Mouse (Mus musculus) large intestine, adult 2 months (tissue): Measurements from ENCODE around the gene Me1. TPM values are rescaled to one million over a fixed set of nuclear protein-coding genes. Genes with fewer than 3 reads are reported as not detected.

Experiments used
- DNase-seq: peaks from one replicate; pipeline ENCODE4 v3.0.0-alpha.2; 2012; ENCODE audit warnings: low read depth, low spot score
- WGBS: fragments of 180-500 bp; shearing (Covaris S2); methylation state at CpG from one replicate; pipeline ENCODE4 v1.1.7; 2018; 5-methylcytosine and 5-hydroxymethylcytosine counted together
- polyA plus RNA-seq: library from polyadenylated mRNA; depleted of rRNA; stranded (reverse); fragments of >200 nt; gene quantifications from 2 replicates; pipeline ENCODE4 v1.2.3, GENCODE M21; 2012

Gene Me1
- polyA plus RNA-seq, 1 experiment, result 8.9 TPM

GRCm38 (mm10) chr9:86668590-86669252, 27.0 kb downstream of the Me1 start:
- 71% methylated on average over 8 of the region's 8 CpGs for WGBS
- no peak for DNase-seq

GRCm38 (mm10) chr9:86667138-86667750, 28.5 kb downstream of the Me1 start:
- DNase-seq, result no peak
- WGBS, result 68% methylated on average over 7 of the region's 7 CpGs

- 95% methylated on average over 6 of the region's 6 CpGs for WGBS
- no peak for DNase-seq
Measured at GRCm38 (mm10) chr9:86661679-86662078, 34.1 kb downstream of the Me1 start.

- 95% methylated on average over 3 of the region's 3 CpGs for WGBS
- no peak for DNase-seq
Measured at GRCm38 (mm10) chr9:86661266-86661665, 34.5 kb downstream of the Me1 start.

GRCm38 (mm10) chr9:86660327-86660726, 35.4 kb downstream of the Me1 start:
- 78% methylated on average over 2 of the region's 2 CpGs for WGBS
- no peak for DNase-seq

GRCm38 (mm10) chr9:86658347-86658746, 37.4 kb downstream of the Me1 start:
- no peak for DNase-seq
- 93% methylated on average over 4 of the region's 4 CpGs for WGBS

- no peak for DNase-seq
- WGBS, result 81% methylated on average over 1 of the region's 1 CpGs
Measured at GRCm38 (mm10) chr9:86652194-86652593, 43.6 kb downstream of the Me1 start.

GRCm38 (mm10) chr9:86651254-86651653, 44.5 kb downstream of the Me1 start:
- WGBS, result 49% methylated on average over 3 of the region's 3 CpGs
- no peak for DNase-seq

- WGBS, result 88% methylated on average over 5 of the region's 5 CpGs
- DNase-seq, result no peak
Measured at GRCm38 (mm10) chr9:86650822-86651221, 44.9 kb downstream of the Me1 start.

GRCm38 (mm10) chr9:86647931-86648550, 47.7 kb downstream of the Me1 start:
- no peak for DNase-seq
- 19% methylated on average over 7 of the region's 7 CpGs for WGBS

GRCm38 (mm10) chr9:86646807-86647206, 48.9 kb downstream of the Me1 start:
- WGBS, result 5% methylated on average over 1 of the region's 1 CpGs
- no peak for DNase-seq

GRCm38 (mm10) chr9:86643497-86643896, 52.3 kb downstream of the Me1 start:
- no peak for DNase-seq
- WGBS, result 71% methylated on average over 4 of the region's 4 CpGs

- WGBS, result 28% methylated on average over 6 of the region's 6 CpGs
- DNase-seq, result no peak
Measured at GRCm38 (mm10) chr9:86638771-86639170, 57.0 kb downstream of the Me1 start.

GRCm38 (mm10) chr9:86631153-86631552, 64.6 kb downstream of the Me1 start:
- DNase-seq, result no peak
- 26% methylated on average over 7 of the region's 7 CpGs for WGBS

- no peak for DNase-seq
- WGBS, result 72% methylated on average over 5 of the region's 5 CpGs
Measured at GRCm38 (mm10) chr9:86630352-86630931, 65.3 kb downstream of the Me1 start.

GRCm38 (mm10) chr9:86629379-86629778, 66.4 kb downstream of the Me1 start:
- no peak for DNase-seq

GRCm38 (mm10) chr9:86627745-86628496, 67.8 kb downstream of the Me1 start:
- 86% methylated on average over 10 of the region's 10 CpGs for WGBS
- DNase-seq, result no peak

More at GRCm38 (mm10) chr9:86629379-86629778, 66.4 kb downstream of the Me1 start:
- whole genome bisulfite sequencing, result 86% methylated on average over 6 of the region's 6 CpGs

GRCm38 (mm10) chr9:86626906-86627305, 68.8 kb downstream of the Me1 start:
- no peak for DNase-seq
- WGBS, result 85% methylated on average over 3 of the region's 3 CpGs

- DNase-seq, result no peak
- 85% methylated on average over 6 of the region's 6 CpGs for WGBS
Measured at GRCm38 (mm10) chr9:86624781-86625180, 71.0 kb downstream of the Me1 start.

GRCm38 (mm10) chr9:86624039-86624438, 71.7 kb downstream of the Me1 start:
- DNase-seq, result no peak
- WGBS, result 79% methylated on average over 12 of the region's 12 CpGs
